Mouse (Mus musculus) urinary bladder, postnatal 36 days (tissue): Measurements from ENCODE around the gene Islr2.

Source experiments
- DNase-seq, 2 experiments: peaks; one replicate each; pipeline ENCODE4 v3.0.0; 2022; ENCODE audit warnings: low spot score in 2 of 2, mixed read lengths in 1 of 2

Gene Islr2

DNA sequence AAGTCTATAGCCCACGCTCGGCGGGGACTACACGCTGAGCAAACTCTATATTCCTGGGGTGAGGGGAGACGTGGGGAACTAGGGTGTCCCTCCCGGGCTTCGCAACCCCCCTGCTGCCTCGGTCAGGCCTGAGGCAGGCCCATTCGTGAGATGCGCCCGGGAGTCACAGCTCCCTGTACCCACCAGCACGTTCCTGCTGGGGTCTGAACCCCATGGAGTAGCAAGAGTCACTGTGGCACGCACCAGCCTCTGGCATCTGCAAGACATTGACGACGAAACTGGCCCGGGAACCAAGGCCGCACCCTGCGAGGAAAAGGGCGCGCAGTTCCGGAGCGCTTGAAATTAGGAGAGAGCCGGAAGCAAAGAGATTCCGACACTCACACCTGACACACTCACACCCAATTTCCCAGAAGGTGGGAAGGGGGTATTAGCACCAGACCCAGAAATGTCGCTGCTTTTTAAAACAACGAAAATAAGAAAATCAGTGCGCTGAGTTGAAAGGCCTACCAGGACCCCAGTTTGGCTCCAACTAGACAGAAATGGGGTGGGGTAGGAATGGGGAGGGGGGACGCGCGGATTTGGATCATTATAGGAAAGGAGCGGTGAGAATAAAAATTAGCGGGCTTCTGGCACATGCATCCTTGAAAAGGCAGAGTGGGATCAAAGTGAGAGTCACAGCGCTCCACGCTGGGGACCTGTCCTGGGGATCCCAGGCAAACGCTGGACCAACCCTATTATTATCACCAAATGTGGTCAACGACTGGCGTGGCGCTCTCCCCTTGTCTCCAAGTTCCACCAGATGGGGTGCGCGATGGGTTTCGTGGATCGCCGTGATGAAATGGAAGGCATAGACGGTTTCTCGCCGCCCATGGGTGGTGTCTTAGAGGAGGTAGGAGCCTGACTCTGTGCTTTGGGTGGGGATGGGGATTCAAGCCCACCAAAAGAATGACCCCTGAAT, 7.2 kb downstream of the Islr2 start:
- no peak for DNase-seq

DNA sequence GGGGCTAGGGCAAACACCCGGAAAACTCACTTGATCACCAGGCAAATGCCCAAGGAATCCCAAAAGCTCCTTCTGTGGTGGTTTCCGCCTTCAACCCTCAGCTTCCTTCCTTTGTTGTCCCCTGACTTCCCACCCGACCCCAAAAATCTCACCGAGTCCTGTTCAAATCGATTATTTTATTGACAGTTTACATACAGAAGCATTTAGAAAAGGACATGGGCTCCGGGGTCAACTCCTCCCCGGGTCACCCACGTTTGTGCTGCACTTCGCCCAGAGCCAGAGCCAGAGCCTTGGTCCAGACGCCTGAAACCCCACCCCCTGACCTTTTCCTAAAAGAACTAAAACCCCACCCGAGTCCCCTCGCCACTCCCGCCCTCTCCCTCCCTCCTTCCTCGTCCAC, 8.0 kb downstream of the Islr2 start:
- DNase-seq, result no peak

DNA sequence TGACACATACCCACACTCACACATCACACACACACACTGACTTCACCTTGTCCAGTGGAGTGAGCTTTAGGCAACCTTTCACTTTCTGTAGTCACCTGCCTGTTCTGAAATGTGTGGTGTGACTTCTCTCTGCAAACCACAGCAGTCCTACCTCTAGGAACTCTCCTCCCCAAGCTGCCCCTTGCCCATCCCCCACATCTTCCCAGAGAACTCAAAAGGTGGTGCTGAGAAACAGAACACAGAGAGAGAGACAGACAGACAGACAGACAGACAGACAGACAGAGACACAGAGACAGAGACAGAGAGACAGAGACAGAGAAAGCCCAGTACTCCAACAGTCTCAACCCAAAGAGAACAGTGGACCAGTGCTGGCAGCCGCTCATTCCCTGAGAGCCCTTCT, 8.4 kb downstream of the Islr2 start:
- no peak for DNase-seq

DNA sequence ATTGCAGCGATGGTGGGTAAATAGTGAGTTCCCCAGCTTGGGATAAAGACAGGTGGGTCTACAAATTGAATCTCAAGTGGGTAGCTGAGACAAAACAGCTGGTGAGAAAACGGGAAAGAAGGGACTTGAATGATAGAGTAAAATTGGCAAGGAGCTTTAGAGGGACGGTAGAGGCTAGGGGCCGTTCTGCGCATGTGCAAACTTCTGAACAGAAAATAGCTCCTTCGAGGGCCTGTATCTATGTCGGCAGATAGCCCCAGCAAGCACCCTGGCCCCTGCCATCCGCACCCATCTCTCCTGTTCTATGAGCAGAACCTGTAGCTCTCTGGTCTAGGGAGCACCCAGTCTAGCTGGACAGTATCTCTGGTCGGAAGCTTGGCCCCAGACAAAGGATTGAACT, 9.9 kb downstream of the Islr2 start:
- DNase-seq, result no peak

DNA sequence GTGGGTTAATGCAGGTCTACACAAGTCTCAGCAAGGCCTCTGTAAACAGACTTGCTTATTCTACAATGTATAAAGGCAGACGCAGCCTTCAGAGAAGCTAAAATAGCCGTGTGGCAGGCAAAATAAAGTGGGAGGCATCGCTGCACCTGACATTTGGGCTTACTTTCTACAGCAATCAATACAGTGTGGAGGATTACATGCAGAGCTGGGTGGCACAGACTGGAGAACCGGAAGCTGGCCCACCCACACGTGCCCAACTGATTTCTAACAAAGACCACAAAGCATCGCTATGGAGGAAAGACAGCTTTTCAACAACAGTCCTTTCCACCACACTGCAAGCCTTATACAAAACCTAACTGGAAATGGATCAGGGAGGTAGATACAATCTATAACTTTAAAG, 19.7 kb downstream of the Islr2 start:
- DNase-seq, result no peak

DNA sequence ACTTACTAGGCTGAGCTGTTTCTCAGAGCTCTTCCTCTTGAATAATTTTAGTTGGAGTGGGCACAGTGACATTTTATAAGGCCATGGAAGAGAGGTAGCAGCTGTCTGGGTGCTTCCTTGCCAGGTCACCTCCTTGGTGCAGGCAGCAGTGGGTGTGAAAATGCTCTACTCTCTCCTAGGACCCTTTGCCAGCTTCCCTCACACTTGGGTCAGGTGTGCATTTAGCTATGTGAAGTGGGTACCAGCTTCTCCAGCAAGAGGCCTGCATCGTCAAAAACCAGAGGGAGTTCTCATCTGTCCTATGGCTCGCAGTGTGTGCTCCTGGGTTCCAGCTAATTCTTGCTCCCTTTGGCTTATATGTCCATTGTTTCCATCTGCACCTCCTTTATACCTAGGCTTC, 24.7 kb downstream of the Islr2 start:
- no peak for DNase-seq

DNA sequence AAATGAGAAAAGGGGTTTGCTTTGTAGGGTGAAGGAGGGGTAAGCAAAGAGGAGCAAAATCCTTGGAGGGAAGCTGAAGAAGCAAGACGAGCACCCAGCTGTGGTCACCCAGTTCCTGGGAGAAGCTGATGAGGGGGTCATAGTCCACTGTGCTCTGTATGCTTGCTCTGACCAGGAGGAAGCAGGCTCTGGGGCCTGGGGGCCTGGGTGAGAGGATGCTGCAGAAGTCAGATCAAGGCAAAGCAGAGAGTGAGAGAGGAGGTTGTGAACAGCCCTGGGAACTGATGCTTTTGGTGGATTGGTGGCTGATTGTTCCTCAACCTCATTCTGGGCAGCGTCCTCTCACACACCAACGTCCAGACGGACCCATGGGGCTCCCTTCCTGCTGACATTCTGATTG, 27.0 kb downstream of the Islr2 start:
- no peak for DNase-seq

DNA sequence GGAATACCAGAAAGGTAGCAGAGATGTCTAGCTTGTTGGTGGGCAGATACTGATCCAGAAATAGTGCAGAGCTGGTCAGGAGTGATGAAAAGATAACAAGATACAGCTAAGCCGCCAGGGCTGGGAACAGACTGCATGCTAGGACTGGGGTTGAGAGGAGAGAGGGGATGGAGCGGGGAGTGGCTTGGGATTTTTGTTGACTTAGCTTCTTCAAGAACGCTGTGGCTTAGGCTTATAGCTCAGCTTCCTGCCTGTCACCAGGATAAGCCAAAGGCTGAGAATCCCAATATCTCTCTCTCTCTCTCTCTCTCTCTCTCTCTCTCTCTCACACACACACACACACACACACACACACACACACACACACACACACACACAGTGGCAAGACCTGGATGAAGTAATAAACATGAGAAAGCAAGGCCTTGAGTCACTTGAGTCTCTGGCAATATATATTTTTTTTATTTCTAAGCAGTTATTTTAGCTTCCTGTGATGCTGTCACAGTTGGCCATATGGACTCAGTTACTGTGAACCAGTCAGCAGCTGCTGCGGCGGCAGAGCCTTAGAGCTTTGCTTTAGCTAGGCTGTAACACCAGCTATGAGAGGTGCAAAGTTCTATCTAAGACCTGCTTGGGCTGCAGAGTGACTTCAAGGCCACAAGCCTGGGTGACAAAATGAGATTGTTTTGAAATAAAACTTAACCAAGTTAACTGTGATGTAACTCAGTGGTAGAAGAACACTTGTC, 28.2 kb downstream of the Islr2 start:
- no peak for DNase-seq

DNA sequence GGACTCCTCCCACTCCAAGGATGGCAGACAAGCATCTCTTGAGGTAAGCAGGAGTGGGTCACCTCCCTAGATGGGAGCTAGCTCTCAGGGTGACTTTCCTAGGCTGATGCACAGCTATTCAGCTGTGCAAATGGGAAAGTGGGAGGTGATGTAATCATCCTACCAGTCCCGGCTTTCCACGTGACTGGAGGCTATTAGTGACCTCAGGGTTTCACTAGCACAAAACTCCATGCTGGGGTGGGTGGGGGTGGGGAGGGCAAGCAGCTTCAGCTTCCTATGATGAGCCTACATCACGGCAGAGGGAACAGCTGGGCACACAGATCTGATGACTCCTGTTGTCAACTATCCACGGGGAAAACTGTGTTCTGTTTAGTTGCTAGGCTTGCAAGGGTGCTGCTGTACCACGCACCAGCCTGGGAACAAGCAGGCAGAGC, 29.3 kb downstream of the Islr2 start:
- no peak for DNase-seq

DNA sequence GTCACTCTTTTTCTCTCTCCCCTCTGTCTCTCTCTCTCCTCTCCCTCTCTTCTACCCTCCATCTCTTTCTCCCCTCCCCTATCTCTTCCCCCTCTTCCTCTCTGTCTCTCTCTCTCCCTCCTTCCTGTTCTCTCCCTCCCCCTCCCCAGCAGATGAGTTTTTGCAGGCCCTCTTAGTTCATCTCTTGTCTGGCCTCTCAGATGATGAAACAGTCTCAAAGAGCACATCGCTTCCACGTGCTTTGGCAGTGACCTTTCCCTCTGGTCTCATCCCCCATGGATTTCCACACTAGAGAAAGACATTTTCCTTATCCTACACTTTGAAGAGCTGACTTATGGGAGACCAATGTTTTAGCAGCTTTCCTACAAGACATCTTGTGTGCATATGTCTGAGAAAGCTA, 31.3 kb downstream of the Islr2 start:
- no peak for DNase-seq

DNA sequence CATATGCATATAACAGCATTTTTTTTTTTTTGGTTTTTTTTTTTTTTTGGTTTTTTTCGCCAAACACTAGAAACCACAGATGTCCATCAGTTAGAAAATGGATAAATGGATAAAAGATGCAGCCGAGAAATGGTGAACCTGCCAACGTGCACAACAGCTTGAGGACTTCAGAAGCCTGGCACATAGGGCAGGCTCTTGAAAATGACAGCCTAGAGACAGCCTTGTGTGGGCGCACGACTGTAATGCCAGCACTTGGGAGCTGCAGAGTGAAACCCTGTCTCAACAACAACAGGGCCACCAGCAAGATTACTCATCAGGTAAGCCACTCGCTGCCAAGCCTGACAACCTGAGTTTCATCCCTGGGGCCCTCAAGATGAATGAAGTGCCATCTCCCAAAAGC, 34.7 kb downstream of the Islr2 start:
- DNase-seq, result no peak

DNA sequence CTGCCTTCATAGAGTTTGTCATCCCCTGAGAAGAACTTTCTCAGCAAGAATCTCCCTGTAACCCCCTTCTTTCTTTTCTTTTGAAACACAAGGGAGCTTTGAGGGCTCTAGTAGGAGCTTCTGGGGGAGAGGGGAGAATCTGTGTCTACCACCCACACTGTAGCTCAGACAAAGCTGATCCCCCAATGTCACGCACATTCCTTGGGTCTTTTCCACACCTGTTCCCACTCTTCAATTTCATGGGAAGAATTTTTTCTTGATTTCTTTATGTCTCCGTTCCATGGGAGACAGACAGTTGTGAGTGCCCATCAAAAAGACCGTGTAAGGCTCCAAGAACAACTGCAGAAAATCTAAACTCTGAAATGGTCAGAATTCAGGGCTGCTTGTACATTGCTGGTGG, 35.2 kb downstream of the Islr2 start:
- DNase-seq, result no peak

DNA sequence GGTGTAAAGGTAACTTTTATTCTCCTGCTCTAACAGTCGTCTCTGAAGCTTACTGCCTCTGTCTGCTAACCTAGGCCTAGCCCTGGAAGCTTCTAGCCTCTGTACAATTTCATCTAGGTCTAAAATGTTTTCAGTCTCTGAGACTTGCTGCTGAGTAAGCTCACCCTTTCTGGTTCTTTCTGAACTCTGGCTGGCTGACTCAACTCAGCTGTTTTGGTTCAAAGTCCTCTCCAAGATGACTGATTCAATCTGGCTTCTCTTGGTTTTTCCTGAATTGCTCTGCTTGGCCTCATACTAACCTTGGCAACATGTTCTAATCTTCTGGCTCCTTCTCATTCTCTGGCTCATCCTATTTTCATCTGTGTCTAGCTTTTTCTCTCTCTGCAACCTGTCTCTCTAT, 38.3 kb downstream of the Islr2 start:
- DNase-seq, result no peak

DNA sequence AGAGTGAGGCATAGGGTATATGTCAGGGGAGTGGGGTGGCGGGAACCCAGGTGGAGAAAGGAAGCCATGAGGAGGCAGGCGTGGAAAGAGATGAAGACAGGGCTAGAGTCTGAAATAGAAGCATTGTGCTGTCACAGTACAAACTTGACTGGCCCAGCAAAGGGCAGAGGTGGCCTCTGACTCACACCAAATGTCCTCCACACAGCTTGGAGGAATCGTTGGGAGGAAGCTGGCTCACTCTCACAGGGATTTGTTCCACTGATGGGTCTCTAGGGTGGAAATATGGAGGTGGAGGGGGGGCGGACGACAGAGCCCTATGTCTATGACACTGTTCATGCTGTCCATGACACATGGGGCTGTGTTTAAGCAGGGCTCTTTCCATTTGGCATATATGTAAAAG, 41.0 kb downstream of the Islr2 start:
- no peak for DNase-seq

DNA sequence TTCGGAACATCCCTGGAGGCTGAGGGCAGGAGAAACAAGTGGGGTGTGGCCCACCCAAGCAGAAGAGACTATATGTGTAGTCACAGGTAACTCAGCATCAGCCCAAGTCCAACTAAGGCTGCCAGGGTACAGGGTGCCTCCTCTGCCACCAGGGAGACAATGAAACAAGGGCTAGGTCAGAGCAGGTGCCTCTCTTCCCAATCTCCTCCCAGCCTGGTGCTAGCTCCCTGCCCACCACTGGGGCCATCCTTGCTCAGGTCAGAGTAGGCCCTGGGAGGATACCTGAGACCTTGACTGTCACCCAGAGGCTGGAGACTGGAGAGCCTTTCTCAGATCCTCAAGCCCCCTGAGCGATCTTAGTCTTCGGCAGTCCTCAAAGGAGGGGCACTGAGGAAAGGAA, 41.9 kb downstream of the Islr2 start:
- no peak for DNase-seq

DNA sequence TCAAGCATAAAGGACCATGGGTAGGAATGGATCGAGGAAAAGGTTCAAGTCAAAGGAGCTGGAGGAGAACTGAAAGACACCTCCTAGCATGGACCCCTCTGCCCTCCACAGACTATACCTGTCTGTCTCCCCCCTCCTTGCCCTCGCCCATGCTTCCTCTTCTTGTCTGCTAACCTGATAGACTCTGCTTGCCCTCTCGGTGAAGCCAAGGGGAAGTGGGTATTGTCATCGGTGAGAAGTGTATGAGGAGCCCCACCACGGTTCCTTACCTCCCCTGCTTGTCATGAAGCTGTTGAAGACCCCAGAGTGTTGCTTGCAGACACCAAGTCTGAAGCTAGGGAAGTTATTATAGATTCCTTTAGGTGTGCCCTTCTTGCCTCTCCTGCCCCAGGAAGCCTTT, 43.8 kb downstream of the Islr2 start:
- no peak for DNase-seq

DNA sequence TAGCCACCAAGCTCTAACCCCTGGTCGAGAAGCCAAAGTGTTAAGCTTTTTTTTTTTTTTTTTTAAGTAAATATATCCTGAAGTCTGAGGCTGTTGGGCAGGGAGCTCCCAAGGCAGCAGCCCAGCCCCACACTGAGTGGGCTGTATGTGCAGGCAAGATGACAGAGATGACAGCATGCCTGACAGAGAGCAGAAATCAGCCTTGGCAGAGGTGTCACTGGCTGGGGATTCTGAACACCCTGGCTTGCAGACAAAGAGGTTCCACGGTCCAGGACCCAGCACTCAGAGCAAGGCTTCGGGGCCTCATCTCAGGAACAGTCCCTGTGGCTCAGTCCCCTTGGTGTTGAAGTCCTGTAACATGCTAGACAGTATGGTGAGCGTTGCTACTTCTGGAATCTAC, 44.3 kb downstream of the Islr2 start:
- no peak for DNase-seq

DNA sequence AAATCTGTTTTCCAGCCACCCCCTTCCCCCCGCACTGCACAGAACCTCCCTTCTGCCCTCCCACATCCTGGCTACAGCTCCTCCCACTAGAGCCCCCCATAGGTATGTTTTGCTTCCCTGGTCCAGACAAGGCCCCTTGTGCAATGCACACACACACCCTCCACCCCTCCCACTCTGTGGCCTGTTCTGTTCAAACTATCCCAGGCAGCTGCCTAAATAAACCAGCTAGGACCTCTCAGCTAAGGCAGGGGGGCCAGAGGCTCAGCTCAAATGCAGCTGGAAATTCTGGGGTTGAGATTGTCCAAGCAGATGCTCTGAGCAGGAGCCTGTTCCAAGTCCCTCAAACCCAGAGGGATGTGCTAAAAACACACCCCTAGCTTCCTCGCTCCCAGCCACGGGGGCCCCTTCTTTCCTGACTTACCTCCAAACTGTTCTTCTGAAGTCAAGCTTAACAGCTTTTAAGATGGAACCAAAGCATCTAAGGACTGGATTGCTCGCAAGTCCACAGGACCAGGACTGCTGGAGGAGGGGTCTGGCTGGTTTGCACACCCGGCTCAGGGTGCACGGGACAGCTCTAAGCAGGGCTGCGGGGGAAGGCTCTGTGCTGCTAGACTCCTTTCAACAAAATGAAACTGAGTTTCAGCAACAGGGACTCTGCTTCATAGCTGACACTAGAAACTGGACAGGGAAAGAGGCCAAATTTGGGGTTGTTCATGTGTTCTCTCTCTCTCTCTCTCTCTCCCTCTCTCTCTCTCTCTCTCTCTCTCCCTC, 45.4 kb downstream of the Islr2 start:
- DNase-seq, result peak in 1 of 2 experiments; percentile 51

DNA sequence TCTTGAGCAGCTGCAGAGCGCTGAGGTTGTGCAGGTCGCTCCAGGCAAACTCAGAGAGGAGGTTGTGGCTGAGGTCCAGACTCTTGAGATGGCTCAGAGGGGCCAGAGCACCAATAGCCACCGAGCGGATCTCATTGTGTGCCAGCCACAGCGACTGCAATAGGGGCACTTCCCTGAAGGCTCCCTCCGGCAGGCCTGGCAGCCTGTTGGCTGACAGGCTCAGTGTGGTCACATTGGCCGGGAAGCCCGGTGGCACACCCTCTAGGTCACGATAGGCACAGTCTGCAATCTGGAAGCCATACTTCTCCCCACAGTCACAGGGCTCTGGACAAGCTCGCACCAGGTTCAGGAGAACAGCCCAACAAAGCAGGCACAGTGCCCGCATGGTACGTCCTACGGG, 46.3 kb downstream of the Islr2 start:
- no peak for DNase-seq

DNA sequence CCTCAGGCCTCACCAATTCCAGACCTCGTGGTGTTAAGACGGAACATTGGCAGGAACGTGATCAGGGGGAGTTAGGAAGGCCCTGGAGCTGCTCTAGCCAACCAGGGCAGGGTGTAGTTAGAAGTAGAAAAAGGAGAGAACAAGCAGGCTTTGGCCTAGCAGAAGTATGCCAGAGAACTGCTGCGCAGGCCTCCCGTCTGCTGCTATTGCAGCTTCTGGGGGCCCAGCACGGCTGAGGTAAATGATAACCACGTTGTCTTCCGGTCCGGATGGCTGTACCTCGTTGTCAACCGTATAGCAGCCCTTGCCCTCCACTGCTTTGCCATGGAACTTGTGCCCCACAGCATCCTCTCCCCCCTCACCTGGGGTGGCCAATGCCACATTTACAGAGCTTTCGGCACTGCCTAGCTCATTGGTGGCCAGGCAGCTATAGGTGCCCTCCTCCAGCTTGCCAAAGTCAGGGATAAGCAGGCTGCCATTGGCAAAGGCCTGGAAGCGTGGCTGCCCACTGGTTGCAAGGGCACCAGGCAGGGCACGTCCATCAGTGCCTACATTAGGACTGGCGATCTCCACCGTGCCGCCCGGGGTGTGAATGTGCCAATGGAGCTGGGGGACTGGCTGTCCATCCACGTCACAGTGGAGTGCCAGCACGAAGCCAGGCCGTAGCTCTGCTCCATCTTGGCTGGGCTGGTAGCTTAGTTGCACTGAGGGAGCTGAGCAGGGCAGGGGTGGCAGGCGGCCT, 47.1 kb downstream of the Islr2 start:
- DNase-seq, result no peak

DNA sequence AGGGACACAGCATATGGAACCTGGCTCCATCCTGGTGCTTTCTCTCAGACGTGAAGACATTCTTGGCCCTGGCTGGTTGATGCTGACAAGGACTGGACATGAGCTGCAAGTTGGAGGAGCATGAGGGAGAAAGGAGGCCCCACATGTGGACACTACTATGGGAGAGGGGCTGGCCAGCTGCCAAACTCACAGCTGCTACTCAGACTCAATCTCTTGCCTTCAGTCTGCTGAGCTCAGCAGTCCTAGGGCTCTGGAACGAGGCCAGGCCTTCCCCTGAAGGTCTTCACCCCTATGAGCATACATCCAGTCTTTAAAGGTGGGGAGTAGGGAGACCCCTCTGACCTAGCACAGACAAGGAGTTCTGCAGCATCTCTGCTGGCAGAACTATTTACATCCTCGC, 48.8 kb downstream of the Islr2 start:
- no peak for DNase-seq

DNA sequence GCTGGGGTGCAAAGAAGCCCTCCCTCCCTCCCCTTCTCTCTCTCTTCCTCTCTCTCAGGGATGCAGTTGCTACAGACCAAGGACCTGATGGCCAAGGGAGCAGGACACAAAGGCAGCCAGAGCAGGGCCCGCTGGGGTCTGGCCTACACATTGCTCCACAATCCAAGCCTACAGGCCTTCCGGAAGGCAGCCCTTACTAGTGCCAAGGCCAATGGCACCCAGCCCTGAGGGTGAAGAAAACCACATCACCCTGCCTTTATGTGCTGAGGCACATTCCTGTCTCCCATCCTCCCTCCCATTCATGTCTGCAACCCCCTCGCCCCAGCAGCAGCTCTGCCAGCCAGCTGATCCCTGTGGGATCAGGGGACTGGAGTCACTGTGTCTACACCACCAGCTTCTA, 51.0 kb downstream of the Islr2 start:
- no peak for DNase-seq
